Mouse (Mus musculus): ENCODE measurements around the gene Ushbp1. TPM values are rescaled to one million over a fixed set of nuclear protein-coding genes. Genes with fewer than 3 reads are reported as not detected.

The Ushbp1 gene
- total RNA-seq, 2 experiments from 2014 or later = 28.0 to 30.4 TPM

- intact Hi-C loops (cut with DNase I) = no loop called here
- DNase-seq = peak; percentile 87 to 88
Observed at GRCm38 (mm10) chr8:71396639-71397305, 1.2 kb upstream of the Ushbp1 start, which contains the start of gene Babam1. Babam1 (plus strand) TSS chr8:71396861.

- intact Hi-C loops (cut with DNase I) = no loop called here
- peak; percentile 5 to 6 for DNase-seq
Observed at GRCm38 (mm10) chr8:71395071-71395470, 531 bp downstream of the Ushbp1 start.

GRCm38 (mm10) chr8:71394481-71394880 is 1.1 kb downstream of the Ushbp1 start:
- DNase-seq = peak; percentile 8 to 19
- intact Hi-C loops (cut with DNase I) = no loop called here

GRCm38 (mm10) chr8:71392871-71393270 is 2.7 kb downstream of the Ushbp1 start:
- intact Hi-C loops (cut with DNase I) = no loop called here
- no peak for DNase-seq

- no peak for DNase-seq
- intact Hi-C loops (cut with DNase I) = no loop called here
Observed at GRCm38 (mm10) chr8:71392391-71392790, 3.2 kb downstream of the Ushbp1 start.

- no peak for DNase-seq
- intact Hi-C loops (cut with DNase I) = no loop called here
Observed at GRCm38 (mm10) chr8:71391696-71392095, 3.9 kb downstream of the Ushbp1 start.

GRCm38 (mm10) chr8:71388267-71388666 is 7.3 kb downstream of the Ushbp1 start:
- intact Hi-C loops (cut with DNase I) = no loop called here
- DNase-seq = peak in 1 of 2 experiments; percentile 19

- DNase-seq = no peak
- intact Hi-C loops (cut with DNase I) = no loop called here
Observed at GRCm38 (mm10) chr8:71385212-71385835, 10.3 kb downstream of the Ushbp1 start.

- intact Hi-C loops (cut with DNase I) = no loop called here
- no peak for DNase-seq
Observed at GRCm38 (mm10) chr8:71383860-71384259, 11.7 kb downstream of the Ushbp1 start.

- DNase-seq = no peak
- intact Hi-C loops (cut with DNase I) = no loop called here
Observed at GRCm38 (mm10) chr8:71383396-71383795, 12.2 kb downstream of the Ushbp1 start.

- intact Hi-C loops (cut with DNase I) = no loop called here
- DNase-seq = peak; percentile 48 to 86
Observed at GRCm38 (mm10) chr8:71381971-71382961, 13.3 kb downstream of the Ushbp1 start.

- intact Hi-C loops (cut with DNase I) = no loop called here
- DNase-seq = peak; percentile 75 to 88
Observed at GRCm38 (mm10) chr8:71381421-71381970, 14.1 kb downstream of the Ushbp1 start, which contains the start of gene Nr2f6. Nr2f6 (minus strand) TSS chr8:71381960.

- DNase-seq = peak; percentile 43 to 52
- intact Hi-C loops (cut with DNase I) = no loop called here
Observed at GRCm38 (mm10) chr8:71380178-71381171, 15.1 kb downstream of the Ushbp1 start.

GRCm38 (mm10) chr8:71379512-71380075 is 16.0 kb downstream of the Ushbp1 start:
- no peak for DNase-seq
- intact Hi-C loops (cut with DNase I) = no loop called here

GRCm38 (mm10) chr8:71379008-71379407 is 16.6 kb downstream of the Ushbp1 start:
- no peak for DNase-seq
- intact Hi-C loops (cut with DNase I) = no loop called here

- no peak for DNase-seq
- intact Hi-C loops (cut with DNase I) = no loop called here
Observed at GRCm38 (mm10) chr8:71376423-71377030, 19.1 kb downstream of the Ushbp1 start.

- intact Hi-C loops (cut with DNase I) = no loop called here
- DNase-seq = no peak
Observed at GRCm38 (mm10) chr8:71375581-71376422, 19.8 kb downstream of the Ushbp1 start.
